Mouse (Mus musculus) myocyte (in vitro differentiated cells): ENCODE data around the gene Chd2. TPM values are rescaled to one million over a fixed set of nuclear protein-coding genes. Genes with fewer than 3 reads are reported as not detected.
"Not testable (repeated sequence)": the region's sequence is repeated elsewhere in the genome, so short reads cannot be mapped to it uniquely, and the experiment has no call there.

Source experiments
- H3K27me3 ChIP-seq: one replicate; pipeline ENCODE4 v1.6.1; 2011; ENCODE audit not compliant: control insufficient read depth, insufficient read depth, insufficient read length
- H3K36me3 ChIP-seq: one replicate; pipeline ENCODE4 v1.6.1; 2011; ENCODE audit not compliant: control insufficient read depth, insufficient read depth
- H3K4me2 ChIP-seq: one replicate; pipeline ENCODE4 v1.6.1; 2011; ENCODE audit warnings: low read depth, control low read depth
- H3K4me3 ChIP-seq: one replicate; pipeline ENCODE4 v1.5.1; 2011; ENCODE audit warnings: mild to moderate bottlenecking, control low read depth, moderate library complexity
- H3K79me2 ChIP-seq: one replicate; pipeline ENCODE4 v1.6.1; 2011; ENCODE audit not compliant: control insufficient read depth, insufficient read depth
- H3ac ChIP-seq: one replicate; pipeline ENCODE4 v1.6.1; 2011; ENCODE audit not compliant: control insufficient read depth, insufficient read length
- CEBPB ChIP-seq: IDR thresholded peaks from 2 replicates; pipeline ENCODE4 v1.6.1; 2011; ENCODE audit warnings: mild to moderate bottlenecking, moderate library complexity; ENCODE audit not compliant: poor library complexity, insufficient read depth, severe bottlenecking
- E2F4 ChIP-seq: IDR thresholded peaks from one replicate; pipeline ENCODE4 v1.6.1; 2011; ENCODE audit warnings: mild to moderate bottlenecking, control low read depth, moderate library complexity; ENCODE audit not compliant: insufficient read depth
- MAX ChIP-seq: IDR thresholded peaks from one replicate; pipeline ENCODE4 v1.6.1; 2011; ENCODE audit warnings: low read depth, mild to moderate bottlenecking, control low read depth
- MYOD1 ChIP-seq, 3 experiments: IDR thresholded peaks; one replicate each; pipeline ENCODE4 v1.6.1; 2011; ENCODE audit warnings: control low read depth in 2 of 3, low read depth in 2 of 3, mild to moderate bottlenecking in 2 of 3, moderate library complexity in 1 of 3; ENCODE audit not compliant: insufficient read length in 2 of 3, control insufficient read depth in 1 of 3
- MYOG ChIP-seq, 3 experiments: IDR thresholded peaks; one replicate each; pipeline ENCODE4 v1.6.1; 2011; ENCODE audit warnings: control low read depth in 2 of 3, low read depth in 2 of 3, mild to moderate bottlenecking in 2 of 3; ENCODE audit not compliant: insufficient read length in 2 of 3, control insufficient read depth in 1 of 3, insufficient read depth in 1 of 3
- POLR2A ChIP-seq: IDR thresholded peaks from one replicate; pipeline ENCODE4 v1.6.1; 2011; ENCODE audit warnings: low read depth, mild to moderate bottlenecking, control low read depth, moderate library complexity; ENCODE audit not compliant: insufficient read length
- POLR2AphosphoS2 ChIP-seq: IDR thresholded peaks from one replicate; pipeline ENCODE4 v1.6.1; 2011; ENCODE audit warnings: low read depth, control low read depth; ENCODE audit not compliant: insufficient read length
- REST ChIP-seq: IDR thresholded peaks from one replicate; pipeline ENCODE4 v1.6.1; 2011; ENCODE audit warnings: mild to moderate bottlenecking, control low read depth, moderate library complexity; ENCODE audit not compliant: insufficient read depth, insufficient read length
- SRF ChIP-seq: IDR thresholded peaks from one replicate; pipeline ENCODE4 v1.6.1; 2011; ENCODE audit warnings: low read depth; ENCODE audit not compliant: control insufficient read depth, insufficient read length
- TCF12 ChIP-seq: IDR thresholded peaks from one replicate; pipeline ENCODE4 v1.6.1; 2011; ENCODE audit warnings: mild to moderate bottlenecking, control low read depth; ENCODE audit not compliant: poor library complexity, insufficient read depth, severe bottlenecking
- TCF3 ChIP-seq: IDR thresholded peaks from one replicate; pipeline ENCODE4 v1.6.1; 2011; ENCODE audit warnings: low read depth, control low read depth; ENCODE audit not compliant: insufficient read length
- USF1 ChIP-seq: IDR thresholded peaks from one replicate; pipeline ENCODE4 v1.6.1; 2011; ENCODE audit warnings: low read depth, mild to moderate bottlenecking, control low read depth, moderate library complexity
- polyA plus RNA-seq: library from polyadenylated mRNA; unstranded; fragments of >200 nt; fragmentation: generic; extraction: Trizol; gene quantifications from one replicate; pipeline ENCODE4 v1.2.1, GENCODE M21; 2012; ENCODE audit warnings: missing spikeins

Gene Chd2
- polyA plus RNA-seq, 1 experiment: 7.9 TPM

DNA sequence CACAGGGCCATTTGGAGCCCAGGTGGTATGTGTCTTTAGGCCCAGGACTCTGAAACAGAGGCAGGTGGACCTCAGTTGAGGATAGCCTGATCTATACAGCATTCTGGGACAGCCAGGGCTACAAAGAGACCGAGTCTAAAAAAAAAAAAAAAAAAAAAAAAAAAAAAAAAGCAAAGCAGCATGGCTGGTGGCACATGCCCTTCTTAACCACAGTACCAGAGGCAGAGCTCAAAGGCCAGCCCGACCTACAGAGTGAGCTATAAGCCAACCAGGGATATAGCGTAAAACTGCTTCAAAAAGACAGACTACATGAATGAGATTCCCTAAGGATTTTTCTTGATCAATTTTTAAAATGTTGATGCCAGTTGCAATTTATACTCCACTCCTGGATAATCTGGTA, 9.5 kb downstream of the Chd2 start:
- TF ChIP-seq MYOG (IDR thresholded peaks at IDR 0.05; ENCODE audit: control insufficient read depth in 1 of 3, insufficient read depth in 1 of 3, insufficient read length in 2 of 3, low read depth in 2 of 3) (no peak), TCF12 (no peak), MAX (no peak), REST (no peak), POLR2AphosphoS2 (no peak), MYOD1 (IDR thresholded peaks at IDR 0.05; ENCODE audit: control insufficient read depth in 1 of 3, insufficient read length in 2 of 3, low read depth in 2 of 3) (no peak), CEBPB (no peak), SRF (no peak), USF1 (no peak), E2F4 (no peak), TCF3 (no peak), POLR2A (no peak)
- Histone ChIP-seq H3K27me3 (no peaks in the 10 kb centered on the region), H3K36me3 (peaks cover 9% of the 10 kb centered on the region), H3ac (no peak overlapping the region), H3K4me3 (no peak overlapping the region), H3K4me2 (no peak overlapping the region), H3K79me2 (peaks cover 100% of the 10 kb centered on the region)

- no peak overlapping the region for H3ac ChIP-seq
- TF ChIP-seq MAX (no peak), CEBPB (no peak), POLR2A (no peak), TCF12 (no peak), USF1 (no peak), SRF (no peak), MYOG (IDR thresholded peaks at IDR 0.05; ENCODE audit: control insufficient read depth in 1 of 3, insufficient read depth in 1 of 3, insufficient read length in 2 of 3, low read depth in 2 of 3) (no peak), TCF3 (no peak), REST (no peak), MYOD1 (IDR thresholded peaks at IDR 0.05; ENCODE audit: control insufficient read depth in 1 of 3, insufficient read length in 2 of 3, low read depth in 2 of 3) (no peak), E2F4 (no peak), POLR2AphosphoS2 (no peak)
- no peak overlapping the region for H3K4me3 ChIP-seq
- H3K4me2 ChIP-seq: no peak overlapping the region
- no peaks in the 10 kb centered on the region for H3K27me3 ChIP-seq
- H3K79me2 ChIP-seq: peaks cover 100% of the 10 kb centered on the region
- H3K36me3 ChIP-seq: peaks cover 9% of the 10 kb centered on the region
Observed at GRCm38 (mm10) chr7:73531506-73532093, 10.0 kb downstream of the Chd2 start.

DNA sequence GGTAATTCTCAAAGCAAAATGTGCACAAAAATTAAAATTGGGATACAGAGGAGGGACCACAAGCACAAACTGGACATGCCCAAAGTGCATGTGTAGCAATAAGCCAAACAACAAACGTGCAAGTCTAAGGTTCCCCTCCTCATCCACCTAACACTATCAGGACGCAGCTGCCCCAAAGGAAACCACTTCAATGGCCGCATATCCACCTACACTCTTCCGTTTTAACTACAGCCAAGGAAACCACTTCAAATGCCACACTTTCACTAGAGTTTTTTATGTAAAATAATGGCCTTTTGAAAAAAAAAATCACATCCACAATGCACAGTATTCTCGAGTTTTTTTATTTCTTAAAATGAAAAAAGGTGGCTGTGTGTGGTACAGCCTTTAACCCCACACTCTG, 10.8 kb downstream of the Chd2 start:
- Histone ChIP-seq H3K79me2 (peaks cover 100% of the 10 kb centered on the region), H3ac (no peak overlapping the region), H3K27me3 (no peaks in the 10 kb centered on the region), H3K4me2 (no peak overlapping the region), H3K4me3 (no peak overlapping the region), H3K36me3 (peaks cover 9% of the 10 kb centered on the region)
- TF ChIP-seq TCF3: no peak
- TF ChIP-seq POLR2AphosphoS2: no peak
- no peak for TF ChIP-seq E2F4
- no peak for TF ChIP-seq USF1
- no peak for TF ChIP-seq MYOD1 (IDR thresholded peaks at IDR 0.05; ENCODE audit: control insufficient read depth in 1 of 3, insufficient read length in 2 of 3, low read depth in 2 of 3)
- TF ChIP-seq MYOG (IDR thresholded peaks at IDR 0.05; ENCODE audit: control insufficient read depth in 1 of 3, insufficient read depth in 1 of 3, insufficient read length in 2 of 3, low read depth in 2 of 3): no peak
- no peak for TF ChIP-seq SRF
- TF ChIP-seq CEBPB: no peak
- no peak for TF ChIP-seq REST
- no peak for TF ChIP-seq MAX
- no peak for TF ChIP-seq POLR2A
- TF ChIP-seq TCF12: no peak

DNA sequence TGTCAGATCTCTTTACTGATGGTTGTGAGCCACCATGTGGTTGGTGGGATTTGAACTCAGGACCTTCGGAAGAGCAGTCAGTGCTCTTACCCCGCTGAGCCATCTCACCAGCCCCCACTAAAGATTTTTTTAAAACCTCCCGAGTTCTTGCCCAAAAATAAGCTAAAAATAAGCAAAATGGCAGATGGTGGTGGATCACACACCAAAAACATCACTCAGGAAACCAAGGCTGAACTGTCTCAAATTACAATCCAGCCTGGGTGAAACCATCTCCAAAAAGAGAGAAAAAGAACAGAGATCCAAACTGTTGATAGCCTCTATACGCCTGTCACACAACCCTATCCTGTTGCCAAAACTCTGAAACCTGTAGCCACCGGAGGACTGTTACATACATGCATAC, 11.5 kb downstream of the Chd2 start:
- Histone ChIP-seq H3ac (no peak overlapping the region), H3K79me2 (peaks cover 98% of the 10 kb centered on the region), H3K4me2 (no peak overlapping the region), H3K27me3 (no peaks in the 10 kb centered on the region), H3K4me3 (no peak overlapping the region), H3K36me3 (peaks cover 9% of the 10 kb centered on the region)
- TF ChIP-seq TCF3 (no peak), CEBPB (no peak), MYOG (IDR thresholded peaks at IDR 0.05; ENCODE audit: control insufficient read depth in 1 of 3, insufficient read depth in 1 of 3, insufficient read length in 2 of 3, low read depth in 2 of 3) (no peak), POLR2A (no peak), MYOD1 (IDR thresholded peaks at IDR 0.05; ENCODE audit: control insufficient read depth in 1 of 3, insufficient read length in 2 of 3, low read depth in 2 of 3) (no peak), E2F4 (no peak), TCF12 (no peak), SRF (no peak), REST (no peak), USF1 (no peak), MAX (no peak)

DNA sequence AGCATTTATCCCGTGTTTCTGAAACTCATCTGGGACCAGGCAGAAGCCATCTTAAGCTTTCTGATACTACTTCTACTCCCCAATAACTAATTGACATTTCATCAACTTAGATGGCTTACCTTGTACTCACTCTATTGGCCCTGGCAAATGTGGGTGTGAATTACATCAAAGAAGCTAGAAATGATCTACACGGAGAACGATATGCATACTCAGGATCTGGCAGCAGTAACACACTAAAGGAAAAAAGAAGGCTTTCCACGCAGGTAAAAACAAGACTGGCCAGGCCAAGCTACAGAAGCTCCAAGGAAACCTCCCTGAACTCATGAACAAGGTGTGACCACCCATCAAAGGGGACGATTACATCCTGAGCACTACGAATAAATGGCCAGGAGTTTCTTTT, 12.4 kb downstream of the Chd2 start:
- Histone ChIP-seq H3K36me3 (peaks cover 9% of the 10 kb centered on the region), H3K4me3 (no peak overlapping the region), H3K27me3 (no peaks in the 10 kb centered on the region), H3K79me2 (peaks cover 98% of the 10 kb centered on the region), H3K4me2 (no peak overlapping the region), H3ac (no peak overlapping the region)
- no peak for TF ChIP-seq MYOD1 (IDR thresholded peaks at IDR 0.05; ENCODE audit: control insufficient read depth in 1 of 3, insufficient read length in 2 of 3, low read depth in 2 of 3)
- TF ChIP-seq TCF12: no peak
- no peak for TF ChIP-seq USF1
- no peak for TF ChIP-seq SRF
- no peak for TF ChIP-seq TCF3
- TF ChIP-seq MAX: no peak
- TF ChIP-seq POLR2A: no peak
- TF ChIP-seq E2F4: no peak
- TF ChIP-seq MYOG (IDR thresholded peaks at IDR 0.05; ENCODE audit: control insufficient read depth in 1 of 3, insufficient read depth in 1 of 3, insufficient read length in 2 of 3, low read depth in 2 of 3): no peak
- no peak for TF ChIP-seq POLR2AphosphoS2
- no peak for TF ChIP-seq CEBPB
- no peak for TF ChIP-seq REST

- H3ac ChIP-seq, H3K4me3 ChIP-seq, H3K36me3 ChIP-seq, H3K27me3 ChIP-seq, H3K4me2 ChIP-seq: not testable (repeated sequence)
- H3K79me2 ChIP-seq: peaks cover 98% of the 10 kb centered on the region
Observed at GRCm38 (mm10) chr7:73528377-73528894, 13.2 kb downstream of the Chd2 start.
